Mouse (Mus musculus) urinary bladder, postnatal 36 days (tissue): ENCODE measurements around the gene Abhd4.
A peak's percentile ranks its signal among the peaks of the same experiment; 100 is the strongest.

Experiments used
- DNase-seq, 2 experiments: peaks; one replicate each; pipeline ENCODE4 v3.0.0; 2022; ENCODE audit warnings: low spot score in 2 of 2, mixed read lengths in 1 of 2

Gene Abhd4

GRCm38 (mm10) chr14:54253741-54254291, at the start of gene Abhd4, which contains the start of gene Dad1:
Abhd4 (plus strand) TSS chr14:54254188.
Dad1 (minus strand) TSS chr14:54254104.
- peak; percentile 96 to 97 for DNase-seq

- no peak for DNase-seq
Measured at GRCm38 (mm10) chr14:54204311-54204710, 49.7 kb upstream of the Abhd4 start.

GRCm38 (mm10) chr14:54204786-54205185, 49.2 kb upstream of the Abhd4 start:
- DNase-seq = no peak

- no peak for DNase-seq
Measured at GRCm38 (mm10) chr14:54205904-54206303, 48.1 kb upstream of the Abhd4 start.

GRCm38 (mm10) chr14:54206309-54206708, 47.7 kb upstream of the Abhd4 start:
- DNase-seq = no peak

GRCm38 (mm10) chr14:54206750-54207550, 47.0 kb upstream of the Abhd4 start:
- no peak for DNase-seq

- DNase-seq = no peak
Measured at GRCm38 (mm10) chr14:54207924-54208323, 46.1 kb upstream of the Abhd4 start.

- no peak for DNase-seq
Measured at GRCm38 (mm10) chr14:54208741-54209140, 45.2 kb upstream of the Abhd4 start.

- DNase-seq = no peak
Measured at GRCm38 (mm10) chr14:54209932-54210331, 44.1 kb upstream of the Abhd4 start.

GRCm38 (mm10) chr14:54210401-54210800, 43.6 kb upstream of the Abhd4 start:
- no peak for DNase-seq

GRCm38 (mm10) chr14:54211199-54211598, 42.8 kb upstream of the Abhd4 start:
- DNase-seq = no peak

GRCm38 (mm10) chr14:54211755-54212154, 42.2 kb upstream of the Abhd4 start:
- DNase-seq = no peak

- DNase-seq = no peak
Measured at GRCm38 (mm10) chr14:54213734-54214133, 40.3 kb upstream of the Abhd4 start.

GRCm38 (mm10) chr14:54214477-54214876, 39.5 kb upstream of the Abhd4 start:
- DNase-seq = no peak

GRCm38 (mm10) chr14:54214901-54215300, 39.1 kb upstream of the Abhd4 start:
- DNase-seq = no peak

GRCm38 (mm10) chr14:54216126-54216525, 37.9 kb upstream of the Abhd4 start:
- no peak for DNase-seq

GRCm38 (mm10) chr14:54218233-54218632, 35.8 kb upstream of the Abhd4 start:
- DNase-seq = no peak

- no peak for DNase-seq
Measured at GRCm38 (mm10) chr14:54218721-54219120, 35.3 kb upstream of the Abhd4 start.

GRCm38 (mm10) chr14:54219256-54219655, 34.7 kb upstream of the Abhd4 start:
- DNase-seq = no peak

- DNase-seq = no peak
Measured at GRCm38 (mm10) chr14:54219849-54220248, 34.1 kb upstream of the Abhd4 start.

- DNase-seq = no peak
Measured at GRCm38 (mm10) chr14:54220726-54221494, 33.1 kb upstream of the Abhd4 start.

- no peak for DNase-seq
Measured at GRCm38 (mm10) chr14:54221641-54222040, 32.3 kb upstream of the Abhd4 start.
